Mouse (Mus musculus) mesoderm, embryonic 11.5 days (tissue): Measurements from ENCODE around the gene Hcrtr1.

Experiments used
- DNase-seq: peaks from one replicate; pipeline ENCODE4 v3.0.0-alpha.2; 2012; ENCODE audit warnings: low read depth, low spot score

Gene Hcrtr1

DNA sequence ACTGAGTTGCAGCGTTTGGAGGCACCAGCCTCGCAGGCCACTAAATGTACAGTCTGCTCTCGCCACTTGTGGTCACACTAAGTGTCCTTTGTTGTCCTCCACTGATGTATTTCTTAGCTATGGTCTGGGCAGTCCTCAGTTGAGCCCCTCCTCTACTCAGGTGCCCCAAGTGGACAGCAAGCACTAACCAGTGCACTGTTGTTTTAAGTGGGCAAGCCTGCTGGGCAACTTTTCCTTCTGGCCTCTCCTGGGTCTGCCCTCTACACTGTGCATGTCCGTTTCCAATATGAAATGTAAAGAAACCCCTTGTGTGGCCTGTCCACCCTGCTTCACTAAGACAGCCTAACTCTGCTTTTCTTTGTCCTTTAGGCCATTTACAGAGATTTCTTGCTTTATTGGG is 15.0 kb downstream of the Hcrtr1 start:
- no peak for DNase-seq

- DNase-seq = no peak
Observed at GRCm38 (mm10) chr4:130123020-130123419, 16.1 kb downstream of the Hcrtr1 start.

DNA sequence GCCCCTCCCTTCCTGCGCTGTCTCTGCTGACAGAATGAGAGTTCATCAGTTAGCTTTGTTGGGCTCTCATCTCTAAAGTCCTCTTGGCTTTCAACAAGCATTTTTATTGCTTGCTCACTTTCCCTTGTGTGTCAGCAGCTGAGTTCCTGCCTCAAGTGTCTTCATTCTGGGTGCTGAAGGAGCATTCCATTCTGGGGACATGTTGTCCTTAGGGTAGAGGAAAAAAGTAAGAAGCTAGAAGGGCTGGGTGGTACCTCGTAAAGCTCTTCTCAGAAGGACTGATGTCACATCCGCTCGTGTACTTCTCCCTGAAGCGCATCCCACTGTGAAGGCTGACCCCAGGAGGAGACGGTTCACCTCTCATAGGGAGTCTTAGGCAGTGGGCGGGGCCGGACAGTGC is 17.6 kb downstream of the Hcrtr1 start:
- DNase-seq = no peak

- DNase-seq = no peak
Observed at GRCm38 (mm10) chr4:130120752-130121151, 18.4 kb downstream of the Hcrtr1 start.

DNA sequence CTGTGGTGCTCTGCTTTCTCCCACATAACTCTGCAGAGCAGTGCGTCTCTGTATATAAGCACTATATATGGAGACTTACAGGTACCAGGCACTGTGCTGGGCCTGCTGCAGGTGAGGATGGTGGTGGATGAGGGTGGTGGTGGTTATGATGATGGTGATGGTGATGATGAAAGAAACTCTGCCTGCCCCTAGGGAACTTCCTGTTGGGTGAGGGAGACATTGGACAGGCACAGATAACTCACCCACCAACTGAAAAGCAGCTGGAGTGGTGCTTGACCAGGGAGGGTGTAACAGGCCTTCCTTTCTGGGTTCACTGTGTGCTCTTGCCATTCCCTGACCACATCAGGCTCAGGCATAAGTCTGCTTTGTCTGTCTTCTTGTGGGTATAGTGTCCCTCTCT is 26.4 kb downstream of the Hcrtr1 start:
- DNase-seq = no peak

- DNase-seq = no peak
Observed at GRCm38 (mm10) chr4:130112299-130112698, 26.9 kb downstream of the Hcrtr1 start.

DNA sequence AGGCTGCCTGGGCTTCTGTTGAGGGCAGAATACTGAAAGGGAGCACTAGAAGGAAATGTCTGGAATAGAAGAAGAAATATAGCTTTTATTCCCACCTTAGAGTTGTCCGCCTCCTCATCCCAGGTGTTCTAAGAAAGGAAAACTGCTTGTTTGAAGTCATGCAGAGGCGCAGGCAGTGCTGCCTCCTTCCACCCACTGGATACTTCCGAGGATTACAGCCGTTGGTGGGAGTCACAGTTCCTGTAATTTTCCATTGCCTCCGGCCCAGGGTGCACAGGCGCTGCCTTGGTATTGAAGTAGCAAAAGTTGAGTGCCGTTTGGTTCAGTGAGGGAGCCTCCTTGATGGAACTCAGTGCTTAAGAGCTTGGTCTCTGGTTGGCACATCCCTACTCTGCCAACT is 29.1 kb downstream of the Hcrtr1 start:
- no peak for DNase-seq

- DNase-seq = no peak
Observed at GRCm38 (mm10) chr4:130109666-130110065, 29.5 kb downstream of the Hcrtr1 start.

GRCm38 (mm10) chr4:130108929-130109328 is 30.2 kb downstream of the Hcrtr1 start:
- DNase-seq = no peak

DNA sequence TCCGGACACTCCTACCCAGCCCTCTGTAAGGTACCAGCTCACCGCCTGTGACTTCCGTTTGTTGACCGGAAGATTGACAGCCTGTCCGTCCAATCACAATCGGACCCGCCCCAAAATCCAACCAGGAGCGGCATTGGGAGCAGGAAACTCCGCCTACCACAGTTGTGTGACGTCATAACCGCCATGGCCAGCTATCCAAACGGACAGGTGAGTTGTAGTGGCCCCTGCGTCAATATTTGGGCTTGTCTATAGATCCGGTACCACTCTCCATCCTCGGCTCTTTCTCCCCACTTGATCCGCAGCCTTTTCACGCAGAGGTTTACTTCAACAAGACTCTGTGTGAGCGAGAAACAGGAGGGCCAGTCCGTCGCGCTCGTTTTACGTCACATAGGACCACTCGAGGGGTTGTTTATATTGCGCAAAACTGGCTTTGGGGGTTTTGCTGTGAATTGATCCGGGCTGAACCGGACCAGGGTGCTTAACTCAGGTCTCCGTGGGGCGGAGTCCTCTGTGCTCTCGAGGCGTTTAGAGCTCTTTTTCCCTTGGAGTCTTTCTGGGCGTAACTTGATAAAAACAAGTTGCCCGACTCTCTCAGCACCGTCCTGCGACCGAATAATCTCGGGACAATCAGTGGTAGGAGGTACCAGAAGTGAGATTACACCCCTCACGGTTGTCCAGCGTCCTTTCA is 31.6 kb downstream of the Hcrtr1 start:
- peak; percentile 100 for DNase-seq

DNA sequence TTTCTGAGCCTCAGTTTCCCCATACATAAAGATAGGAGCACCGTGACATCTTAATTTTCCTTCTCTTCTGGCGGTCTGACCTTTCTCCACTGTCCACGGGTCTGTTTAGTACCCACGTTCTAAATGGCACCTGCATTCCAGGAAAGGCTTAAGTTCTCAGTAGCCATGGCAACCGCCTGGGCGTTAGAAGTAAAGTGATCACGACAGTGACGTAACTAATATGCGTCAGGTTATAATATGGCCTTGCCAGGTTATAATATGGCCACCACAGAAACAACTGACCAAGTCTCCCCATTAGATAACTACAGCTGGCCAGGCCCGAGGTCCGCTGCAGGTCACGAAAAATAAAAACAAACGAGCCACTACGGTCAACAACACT is 32.1 kb downstream of the Hcrtr1 start:
- DNase-seq = no peak

- no peak for DNase-seq
Observed at GRCm38 (mm10) chr4:130104584-130104983, 34.6 kb downstream of the Hcrtr1 start.

DNA sequence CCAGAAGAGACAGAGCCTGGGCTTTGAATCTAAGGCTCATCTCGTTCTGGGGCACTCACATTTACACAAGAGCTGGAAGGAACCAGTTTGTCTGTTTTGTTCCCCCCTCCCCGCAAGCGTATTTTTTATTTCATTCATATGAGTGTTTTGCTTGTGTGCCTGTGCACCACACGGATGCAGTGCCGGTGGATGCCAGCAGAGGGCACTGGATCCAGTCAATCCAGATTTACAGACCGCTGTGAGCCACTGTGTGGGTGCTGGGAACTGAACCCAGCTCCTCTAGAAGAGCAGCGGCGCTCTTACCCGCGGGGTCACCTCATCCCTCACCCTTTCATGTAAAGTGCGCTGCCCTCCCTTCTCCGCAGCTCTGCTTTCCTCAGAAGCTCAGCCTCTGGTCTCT is 35.5 kb downstream of the Hcrtr1 start:
- no peak for DNase-seq

GRCm38 (mm10) chr4:130102111-130102651 is 37.0 kb downstream of the Hcrtr1 start, which contains the start of gene Pef1:
TSS of gene Pef1 (plus strand) at chr4:130102558.
- peak; percentile 36 for DNase-seq

DNA sequence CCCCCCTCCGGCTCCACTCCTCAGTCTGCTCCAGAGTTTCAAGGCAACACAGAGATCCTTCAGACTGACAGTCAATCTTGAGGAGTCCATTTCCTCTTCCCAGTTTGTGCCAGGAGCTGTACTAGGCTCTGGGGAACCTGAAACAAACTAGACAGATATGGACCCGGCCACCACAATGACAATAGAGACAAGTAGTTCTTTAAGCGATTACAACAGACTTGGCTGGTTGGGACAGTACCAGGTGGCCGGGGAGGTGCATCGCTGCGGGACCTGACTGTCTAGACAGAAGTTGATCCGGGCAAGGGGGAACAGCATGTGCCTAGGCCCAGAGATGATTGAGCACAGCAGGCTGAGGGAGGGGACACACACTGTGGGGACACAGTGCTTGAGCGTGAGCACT is 38.0 kb downstream of the Hcrtr1 start:
- peak; percentile 25 for DNase-seq

DNA sequence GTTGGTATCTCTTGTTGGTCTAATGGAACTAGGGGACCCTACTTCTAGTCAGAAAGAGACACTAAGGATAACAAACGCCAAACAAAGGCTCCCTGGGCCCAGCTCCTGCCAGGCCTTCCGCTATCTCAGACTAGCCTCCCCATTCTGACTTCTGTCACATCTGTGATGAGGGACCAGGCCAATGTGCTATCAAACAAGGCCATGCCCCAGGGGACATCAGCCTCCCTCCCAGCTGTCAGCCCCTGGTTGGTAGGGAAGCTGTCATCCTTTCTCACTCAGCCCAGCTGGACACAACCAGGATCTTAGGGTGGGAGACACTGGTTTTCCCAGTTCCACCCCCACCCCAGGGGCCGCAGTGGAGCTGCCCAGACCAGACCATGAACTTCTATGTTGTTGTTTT is 44.0 kb downstream of the Hcrtr1 start:
- DNase-seq = peak; percentile 32

- DNase-seq = peak; percentile 84
Observed at GRCm38 (mm10) chr4:130087293-130087692, 51.9 kb downstream of the Hcrtr1 start.

GRCm38 (mm10) chr4:130085246-130085820 is 53.8 kb downstream of the Hcrtr1 start:
- DNase-seq = no peak

DNA sequence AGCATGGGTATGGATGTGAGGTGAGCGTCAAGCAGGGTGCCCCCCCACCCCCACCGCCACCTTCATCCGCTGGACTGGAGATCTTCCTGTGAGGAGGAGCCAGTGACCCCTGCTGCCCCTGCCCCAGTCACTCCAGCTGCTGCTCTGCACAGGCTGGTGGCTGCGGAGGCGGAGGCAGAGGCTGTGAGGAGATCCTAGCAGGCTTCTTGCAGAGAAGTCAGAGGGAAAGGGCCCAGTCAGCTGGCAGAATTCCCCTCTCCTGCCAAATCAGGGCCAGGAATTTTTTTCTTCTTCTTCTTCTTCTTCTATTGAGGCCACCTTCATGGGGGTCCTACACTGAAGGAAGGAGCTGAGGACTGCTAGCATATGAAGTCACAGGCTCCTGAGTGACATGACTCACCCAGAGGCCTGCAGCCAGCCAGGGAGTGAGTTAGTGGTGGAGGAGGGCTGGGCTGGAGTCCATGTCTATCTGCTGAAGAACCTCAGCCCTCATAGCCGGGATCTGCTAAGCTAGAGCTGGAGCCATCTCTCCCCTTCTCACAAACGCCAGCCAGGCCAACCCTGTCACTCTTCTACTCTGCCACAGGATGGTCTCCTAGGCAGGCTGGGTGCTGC is 54.7 kb downstream of the Hcrtr1 start:
- DNase-seq = no peak

DNA sequence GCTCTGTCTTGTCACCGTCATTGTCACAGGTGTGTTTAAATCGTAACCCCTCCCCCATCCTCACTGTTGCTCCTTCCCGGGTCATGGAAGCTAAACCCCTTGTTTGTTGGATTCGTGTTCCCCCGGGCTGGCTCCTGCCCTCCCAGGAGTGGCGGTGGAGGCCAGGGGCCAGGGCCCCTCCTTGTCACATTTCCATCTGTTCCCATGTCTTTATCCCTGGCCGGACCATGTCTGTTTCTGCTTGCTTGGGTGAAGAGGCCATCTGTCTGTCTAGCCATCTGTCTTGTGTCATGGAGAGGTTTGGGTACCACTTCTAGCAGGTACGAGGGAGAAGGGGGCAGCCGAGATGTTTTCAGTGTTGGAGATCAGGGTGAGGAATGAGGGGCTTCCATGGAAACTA is 56.9 kb downstream of the Hcrtr1 start:
- DNase-seq = no peak

- no peak for DNase-seq
Observed at GRCm38 (mm10) chr4:130081345-130082190, 57.6 kb downstream of the Hcrtr1 start.
